Mouse (Mus musculus): Measurements from ENCODE around the gene Slitrk1. TPM values are rescaled to one million over a fixed set of nuclear protein-coding genes. Genes with fewer than 3 reads are reported as not detected.

Slitrk1 gene
- polyA plus RNA-seq (2017; shearing (Covaris generic)): under 1 TPM in 1 of 2 experiments, not detected in 1; 0.12 TPM

DNA sequence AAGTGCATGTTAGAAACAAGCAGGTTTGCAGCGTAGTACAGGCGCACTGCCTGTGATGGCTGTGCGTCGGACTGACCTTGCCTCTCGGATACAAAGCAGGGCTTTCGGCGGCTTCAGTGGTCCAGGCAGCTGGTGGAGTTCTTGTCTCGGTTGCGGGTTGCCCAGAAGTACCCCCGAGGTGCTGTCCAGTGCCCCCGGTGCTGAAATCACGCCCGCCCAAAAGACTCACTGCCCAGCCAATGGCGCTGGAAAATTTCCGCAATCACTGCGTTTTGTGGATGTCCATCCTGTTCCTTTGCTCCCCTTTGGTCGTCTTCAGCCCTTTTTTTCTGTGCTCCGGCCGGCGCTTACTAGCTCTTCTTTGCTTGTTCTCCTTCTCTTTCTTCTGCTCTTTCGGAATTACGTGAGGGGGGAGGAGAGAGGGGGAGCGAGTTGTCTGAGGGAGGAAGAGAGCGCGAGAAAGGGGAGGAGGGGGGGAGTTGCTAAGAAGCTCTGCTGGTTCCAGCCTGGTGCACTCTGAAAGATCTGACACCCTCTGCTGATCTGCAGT is at the start of gene Slitrk1:
Gene Slitrk1, minus strand, starts transcription at position 445 of the 550 bp plus-strand sequence.

